Mouse (Mus musculus): Measurements from ENCODE around the gene Ccdc87. TPM values are rescaled to one million over a fixed set of nuclear protein-coding genes. Genes with fewer than 3 reads are reported as not detected.

Gene Ccdc87
- polyA plus RNA-seq, 1 experiment = not detected

- Histone ChIP-seq H3K27ac (replicated peaks; ENCODE audit: low read depth, low read length) (no peak overlapping the region), H3K4me1 (ENCODE audit: control insufficient read depth, insufficient read depth, insufficient read length, low read length) (no peaks in the 10 kb centered on the region), H3K4me3 (ENCODE audit: insufficient read depth, low read depth, low read length) (no peak overlapping the region)
These were observed 21.9 kb upstream of the Ccdc87 start for GRCm38 (mm10) chr19:4817182-4817835.

GRCm38 (mm10) chr19:4820678-4821303 lies 18.4 kb upstream of the Ccdc87 start:
- Histone ChIP-seq H3K4me1 (ENCODE audit: control insufficient read depth, insufficient read depth, insufficient read length, low read length) (no peaks in the 10 kb centered on the region), H3K4me3 (ENCODE audit: insufficient read depth, low read depth, low read length) (no peak overlapping the region), H3K27ac (replicated peaks; ENCODE audit: low read depth, low read length) (no peak overlapping the region)

- H3K27ac ChIP-seq (replicated peaks; ENCODE audit: low read depth, low read length) = no peak overlapping the region
- H3K4me1 ChIP-seq (ENCODE audit: control insufficient read depth, insufficient read depth, insufficient read length, low read length) = no peaks in the 10 kb centered on the region
- H3K4me3 ChIP-seq (ENCODE audit: insufficient read depth, low read depth, low read length) = no peak overlapping the region
These were observed 10.6 kb upstream of the Ccdc87 start for GRCm38 (mm10) chr19:4828444-4829114.

- Histone ChIP-seq H3K4me1 (ENCODE audit: control insufficient read depth, insufficient read depth, insufficient read length, low read length) (no peaks in the 10 kb centered on the region), H3K4me3 (ENCODE audit: insufficient read depth, low read depth, low read length) (no peak overlapping the region), H3K27ac (replicated peaks; ENCODE audit: low read depth, low read length) (no peak overlapping the region)
These were observed 10.0 kb upstream of the Ccdc87 start for GRCm38 (mm10) chr19:4829156-4829555.

GRCm38 (mm10) chr19:4833977-4834376 lies 5.2 kb upstream of the Ccdc87 start:
- H3K4me1 ChIP-seq (ENCODE audit: control insufficient read depth, insufficient read depth, insufficient read length, low read length) = peaks cover 8% of the 10 kb centered on the region; the same call in 1 of the 2 replicates
- no peak overlapping the region for H3K27ac ChIP-seq (replicated peaks; ENCODE audit: low read depth, low read length)
- no peak overlapping the region for H3K4me3 ChIP-seq (ENCODE audit: insufficient read depth, low read depth, low read length)

- Histone ChIP-seq H3K27ac (replicated peaks; ENCODE audit: low read depth, low read length) (peak overlapping the region; percentile 83), H3K4me3 (ENCODE audit: insufficient read depth, low read depth, low read length) (no peak overlapping the region), H3K4me1 (ENCODE audit: control insufficient read depth, insufficient read depth, insufficient read length, low read length) (peaks cover 8% of the 10 kb centered on the region; the same call in 1 of the 2 replicates)
These were observed 3.1 kb upstream of the Ccdc87 start for GRCm38 (mm10) chr19:4836096-4836495.

GRCm38 (mm10) chr19:4837049-4837448 lies 2.1 kb upstream of the Ccdc87 start:
- Histone ChIP-seq H3K4me3 (ENCODE audit: insufficient read depth, low read depth, low read length) (no peak overlapping the region), H3K27ac (replicated peaks; ENCODE audit: low read depth, low read length) (no peak overlapping the region), H3K4me1 (ENCODE audit: control insufficient read depth, insufficient read depth, insufficient read length, low read length) (peaks cover 8% of the 10 kb centered on the region; the same call in 1 of the 2 replicates)

GRCm38 (mm10) chr19:4838526-4839140 lies 533 bp upstream of the Ccdc87 start:
- peak overlapping the region; percentile 68 for H3K4me3 ChIP-seq (ENCODE audit: insufficient read depth, low read depth, low read length)
- H3K4me1 ChIP-seq (ENCODE audit: control insufficient read depth, insufficient read depth, insufficient read length, low read length) = peaks cover 8% of the 10 kb centered on the region; the same call in 1 of the 2 replicates
- 0 out of 2 replicates have a peak overlapping the region, but pooled peaks have one; percentile 4 for H3K27ac ChIP-seq (replicated peaks; ENCODE audit: low read depth, low read length)

- Histone ChIP-seq H3K4me3 (ENCODE audit: insufficient read depth, low read depth, low read length) (no peak overlapping the region), H3K27ac (replicated peaks; ENCODE audit: low read depth, low read length) (no peak overlapping the region), H3K4me1 (ENCODE audit: control insufficient read depth, insufficient read depth, insufficient read length, low read length) (peaks cover 3% of the 10 kb centered on the region; the same call in 1 of the 2 replicates)
These were observed 1.7 kb downstream of the Ccdc87 start for GRCm38 (mm10) chr19:4840848-4841247.

GRCm38 (mm10) chr19:4842611-4843010 lies 3.4 kb downstream of the Ccdc87 start:
- no peaks in the 10 kb centered on the region; the same call in 1 of the 2 replicates for H3K4me1 ChIP-seq (ENCODE audit: control insufficient read depth, insufficient read depth, insufficient read length, low read length)
- H3K27ac ChIP-seq (replicated peaks; ENCODE audit: low read depth, low read length) = no peak overlapping the region
- H3K4me3 ChIP-seq (ENCODE audit: insufficient read depth, low read depth, low read length) = no peak overlapping the region

GRCm38 (mm10) chr19:4845846-4846245 lies 6.7 kb downstream of the Ccdc87 start:
- no peaks in the 10 kb centered on the region for H3K4me1 ChIP-seq (ENCODE audit: control insufficient read depth, insufficient read depth, insufficient read length, low read length)
- no peak overlapping the region for H3K27ac ChIP-seq (replicated peaks; ENCODE audit: low read depth, low read length)
- no peak overlapping the region for H3K4me3 ChIP-seq (ENCODE audit: insufficient read depth, low read depth, low read length)

GRCm38 (mm10) chr19:4847490-4847889 lies 8.3 kb downstream of the Ccdc87 start:
- Histone ChIP-seq H3K27ac (replicated peaks; ENCODE audit: low read depth, low read length) (no peak overlapping the region), H3K4me1 (ENCODE audit: control insufficient read depth, insufficient read depth, insufficient read length, low read length) (no peaks in the 10 kb centered on the region), H3K4me3 (ENCODE audit: insufficient read depth, low read depth, low read length) (no peak overlapping the region)

- Histone ChIP-seq H3K4me1 (ENCODE audit: control insufficient read depth, insufficient read depth, insufficient read length, low read length) (no peaks in the 10 kb centered on the region), H3K4me3 (ENCODE audit: insufficient read depth, low read depth, low read length) (no peak overlapping the region), H3K27ac (replicated peaks; ENCODE audit: low read depth, low read length) (no peak overlapping the region)
These were observed 10.6 kb downstream of the Ccdc87 start for GRCm38 (mm10) chr19:4849800-4850199.

- Histone ChIP-seq H3K4me1 (ENCODE audit: control insufficient read depth, insufficient read depth, insufficient read length, low read length) (no peaks in the 10 kb centered on the region), H3K4me3 (ENCODE audit: insufficient read depth, low read depth, low read length) (no peak overlapping the region), H3K27ac (replicated peaks; ENCODE audit: low read depth, low read length) (no peak overlapping the region)
These were observed 11.1 kb downstream of the Ccdc87 start for GRCm38 (mm10) chr19:4850281-4850680.

All from brown adipose tissue, adult 24 weeks (tissue).